Mouse (Mus musculus): Measurements from ENCODE around the gene Sec61b.

The Sec61b gene

DNA sequence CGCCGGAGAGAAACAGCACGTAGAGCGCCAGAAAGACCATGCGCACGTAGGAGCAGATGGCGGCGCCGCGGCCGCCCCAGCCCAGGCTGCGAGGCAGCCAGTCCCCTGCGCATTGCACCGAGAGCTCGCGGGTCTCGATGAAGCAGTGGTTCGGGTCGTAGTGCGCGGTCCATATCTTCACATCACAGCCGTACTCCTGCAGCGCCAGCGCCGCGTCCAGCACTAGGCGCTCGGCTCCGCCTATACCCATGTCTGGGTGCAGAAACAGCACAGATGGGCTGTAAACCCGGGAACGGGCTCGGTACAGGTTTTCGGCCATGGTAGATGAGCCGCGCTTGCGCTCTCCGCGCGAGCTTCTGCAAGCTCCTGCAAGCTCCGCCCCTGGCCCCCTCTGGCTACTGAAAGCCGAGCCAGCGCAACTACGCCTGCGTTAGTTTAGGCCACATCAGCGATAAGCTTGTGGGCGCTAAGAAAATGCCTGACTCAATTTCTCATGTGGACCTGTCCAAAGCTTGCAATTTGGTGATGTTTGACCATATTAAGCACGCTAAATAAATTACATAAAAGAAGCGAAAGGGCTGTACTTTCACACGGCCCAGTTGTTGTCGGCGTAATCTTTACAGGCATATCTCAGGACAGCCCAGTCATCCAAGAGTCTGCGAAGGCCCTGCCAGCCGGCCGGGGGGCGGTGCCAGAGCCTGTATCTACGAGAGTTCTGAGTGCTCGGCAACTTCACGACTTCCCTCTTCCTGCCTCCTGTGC lies at the start of gene Sec61b, which contains the start of gene Alg2:
Sec61b (plus strand) TSS at position 691 of the 762 bp plus-strand sequence.
Alg2 (minus strand) TSS at position 366 of the 762 bp plus-strand sequence.
- DNase-seq (ENCODE audit: extremely low spot score, low read depth, low spot score), result peak; percentile 99

DNA sequence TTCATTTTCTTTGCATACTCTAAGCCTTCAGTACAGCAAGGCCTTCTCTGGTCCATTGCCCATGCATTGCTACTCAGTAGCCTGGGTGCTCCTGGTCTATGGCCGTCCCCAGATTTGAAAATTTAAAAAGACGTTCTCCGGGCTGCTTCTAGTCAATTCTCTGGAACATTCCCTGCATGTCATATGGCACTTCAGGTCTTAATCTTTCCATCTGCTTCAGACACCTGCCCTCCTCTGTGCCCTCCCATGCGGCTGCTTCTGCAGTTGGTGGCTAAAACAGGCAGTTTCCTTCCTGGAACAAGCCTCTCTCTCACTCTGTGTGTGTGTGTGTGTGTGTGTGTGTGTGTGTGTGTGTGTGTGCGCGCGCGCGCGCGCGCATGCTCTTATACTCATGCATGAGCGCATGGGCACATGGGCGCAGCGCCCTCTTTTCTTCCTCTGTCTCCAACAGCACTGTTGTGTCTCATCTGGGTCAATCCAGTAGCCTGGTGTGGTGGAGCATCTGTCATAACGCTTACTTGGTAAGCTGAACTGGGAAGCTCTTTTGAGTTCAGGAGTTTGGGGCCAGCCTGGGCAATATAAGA lies 49.1 kb upstream of the Sec61b start:
- DNase-seq (ENCODE audit: extremely low spot score, low read depth, low spot score), result no peak

DNA sequence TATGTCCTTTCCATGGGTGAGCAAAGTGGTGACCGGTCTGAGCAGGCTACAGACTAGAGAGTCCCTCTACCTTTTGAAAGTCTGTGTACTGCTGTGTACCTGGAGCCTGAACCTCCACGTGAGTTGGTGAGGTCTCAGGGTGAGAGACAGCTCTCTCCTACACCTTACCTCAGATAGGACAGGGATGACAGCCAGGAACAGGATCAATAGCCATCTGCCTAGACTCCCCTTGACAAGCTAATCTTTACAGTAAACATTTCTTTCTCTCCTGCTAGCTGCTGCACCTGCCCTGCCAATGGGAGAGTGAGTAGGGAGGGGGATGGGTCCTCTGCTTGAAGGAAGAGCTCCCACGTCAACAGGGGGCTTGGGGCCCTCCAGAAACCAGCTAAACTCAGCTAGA lies 46.9 kb upstream of the Sec61b start:
- no peak for DNase-seq (ENCODE audit: extremely low spot score, low read depth, low spot score)

- DNase-seq (ENCODE audit: extremely low spot score, low read depth, low spot score), result no peak
Observed at GRCm38 (mm10) chr4:47430557-47430956, 43.9 kb upstream of the Sec61b start.

DNA sequence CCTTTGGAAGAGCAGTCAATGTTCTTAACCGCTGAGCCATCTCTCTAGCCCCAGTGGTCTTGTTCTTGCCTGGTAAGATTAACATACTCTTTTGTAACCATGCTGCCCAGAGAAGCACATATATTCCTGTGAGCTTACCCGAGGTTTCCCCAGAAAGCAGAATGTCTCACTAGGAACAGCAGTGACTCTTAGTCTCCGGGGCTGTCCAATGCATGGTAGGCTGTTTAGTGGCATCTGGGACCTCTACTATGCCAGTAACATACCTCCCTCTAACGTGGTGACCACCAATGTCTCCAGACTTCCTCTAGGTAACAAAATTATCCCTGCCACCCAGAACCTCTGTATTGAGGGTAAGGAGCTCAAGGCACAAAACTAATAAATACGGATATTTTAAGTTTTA lies 43.4 kb upstream of the Sec61b start:
- no peak for DNase-seq (ENCODE audit: extremely low spot score, low read depth, low spot score)

DNA sequence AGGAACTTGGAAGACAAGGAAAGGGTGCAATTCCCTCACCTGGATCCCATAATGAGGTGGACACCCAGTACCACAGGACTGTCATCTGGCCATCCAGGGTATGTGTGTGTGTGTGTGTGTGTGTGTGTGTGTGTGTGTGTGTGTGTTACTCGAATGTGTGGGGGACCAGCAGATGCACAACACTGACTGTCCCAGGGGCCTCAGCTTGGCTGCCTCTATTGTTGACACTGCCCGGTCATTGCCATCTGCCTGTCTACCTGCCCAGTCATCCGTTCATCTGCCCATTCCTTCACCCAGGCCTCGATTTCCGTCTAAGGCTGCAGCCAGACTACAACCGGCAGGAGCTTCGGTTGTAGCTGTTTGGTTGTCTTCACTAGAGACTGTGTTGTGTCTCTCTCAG lies 41.7 kb upstream of the Sec61b start:
- DNase-seq (ENCODE audit: extremely low spot score, low read depth, low spot score), result no peak

DNA sequence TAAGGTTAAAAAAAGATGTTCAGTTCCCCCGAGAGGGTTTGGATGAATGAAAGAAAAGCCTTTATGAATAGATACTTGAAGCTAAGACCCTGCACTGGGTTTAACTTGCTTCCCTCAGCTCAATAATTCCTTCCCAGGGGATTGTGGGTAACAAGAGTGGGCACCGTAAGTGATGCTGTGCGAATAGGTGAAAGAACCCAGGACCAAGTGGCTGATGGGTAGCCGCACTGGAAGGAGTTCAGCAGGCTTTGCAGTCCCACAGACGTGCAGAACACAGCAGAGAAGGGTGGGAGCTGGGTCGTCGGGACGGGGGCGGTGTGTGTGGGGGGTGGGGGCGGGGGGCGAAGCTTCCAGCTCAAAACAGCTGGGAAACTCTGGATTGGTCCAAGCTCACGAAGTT lies 39.3 kb upstream of the Sec61b start:
- DNase-seq (ENCODE audit: extremely low spot score, low read depth, low spot score), result no peak

GRCm38 (mm10) chr4:47435566-47436360 lies 38.7 kb upstream of the Sec61b start:
- DNase-seq (ENCODE audit: extremely low spot score, low read depth, low spot score), result no peak

DNA sequence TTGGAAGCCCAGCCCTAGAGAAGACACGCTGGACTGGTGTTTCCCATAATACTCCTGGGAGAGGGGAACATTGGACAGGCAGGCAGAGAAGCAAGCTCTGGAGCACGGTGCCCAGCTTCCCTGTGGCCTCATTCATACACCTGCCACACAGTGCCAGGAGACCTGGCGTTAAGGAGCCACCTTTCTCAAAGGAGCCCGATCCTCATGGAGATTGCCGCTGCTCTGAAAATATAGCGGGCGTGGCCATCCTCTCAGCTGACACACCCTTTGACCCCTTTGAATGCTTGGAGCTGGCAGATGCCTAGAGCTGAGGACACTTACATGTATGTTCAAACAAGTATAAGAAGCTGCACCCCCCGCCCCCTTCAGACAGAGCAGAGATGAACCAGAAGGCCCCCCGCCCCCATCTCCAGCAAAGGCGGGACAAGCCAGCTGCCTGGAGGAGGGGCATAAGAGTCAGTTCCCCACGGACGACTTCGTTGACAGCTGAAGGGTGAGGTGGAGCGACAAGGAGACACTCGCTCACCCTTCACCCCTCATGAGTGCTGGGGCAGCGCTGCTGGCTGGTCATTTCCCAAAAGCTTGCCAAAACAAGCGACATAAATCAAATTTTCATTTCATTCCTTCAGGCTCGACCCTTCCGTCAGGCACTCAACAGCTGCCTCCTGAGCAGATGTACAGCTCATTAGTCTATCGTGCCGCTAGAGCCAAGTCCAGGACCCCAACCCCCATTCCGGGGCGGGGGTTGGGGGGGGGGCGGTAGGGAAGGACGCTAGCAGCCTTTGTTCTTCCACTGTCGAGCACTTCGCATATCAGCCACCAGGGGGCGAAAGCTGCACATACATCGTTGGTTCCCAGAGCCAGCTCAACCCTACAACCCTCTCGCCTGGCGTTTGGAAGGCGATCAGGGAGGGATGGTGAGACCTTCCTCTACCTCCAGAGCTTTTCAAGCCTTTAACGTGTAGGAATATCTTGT lies 36.8 kb upstream of the Sec61b start:
- DNase-seq (ENCODE audit: extremely low spot score, low read depth, low spot score), result peak; percentile 92

- no peak for DNase-seq (ENCODE audit: extremely low spot score, low read depth, low spot score)
Observed at GRCm38 (mm10) chr4:47438956-47439355, 35.5 kb upstream of the Sec61b start.

- DNase-seq (ENCODE audit: extremely low spot score, low read depth, low spot score), result no peak
Observed at GRCm38 (mm10) chr4:47440951-47441350, 33.5 kb upstream of the Sec61b start.

GRCm38 (mm10) chr4:47448526-47448925 lies 25.9 kb upstream of the Sec61b start:
- DNase-seq (ENCODE audit: extremely low spot score, low read depth, low spot score), result no peak

DNA sequence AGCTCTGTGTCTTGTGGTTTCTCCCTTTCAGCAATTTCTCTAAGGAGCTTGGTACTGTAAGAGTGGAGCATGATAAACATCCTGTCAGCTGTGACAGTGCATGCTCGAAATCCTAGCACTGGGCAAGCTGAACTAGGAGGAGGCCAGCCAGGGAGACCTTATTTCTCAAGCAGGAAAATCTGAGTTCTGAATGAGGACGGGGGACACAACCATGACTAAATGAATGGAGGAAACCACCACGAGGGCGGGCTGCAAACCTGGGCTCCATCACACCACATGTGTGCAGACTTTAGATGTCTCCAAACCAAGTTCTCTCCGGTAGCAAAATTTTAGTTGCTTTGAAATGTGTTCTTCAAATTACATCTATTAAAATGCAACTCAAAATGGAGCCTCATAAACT lies 25.3 kb upstream of the Sec61b start:
- no peak for DNase-seq (ENCODE audit: extremely low spot score, low read depth, low spot score)

DNA sequence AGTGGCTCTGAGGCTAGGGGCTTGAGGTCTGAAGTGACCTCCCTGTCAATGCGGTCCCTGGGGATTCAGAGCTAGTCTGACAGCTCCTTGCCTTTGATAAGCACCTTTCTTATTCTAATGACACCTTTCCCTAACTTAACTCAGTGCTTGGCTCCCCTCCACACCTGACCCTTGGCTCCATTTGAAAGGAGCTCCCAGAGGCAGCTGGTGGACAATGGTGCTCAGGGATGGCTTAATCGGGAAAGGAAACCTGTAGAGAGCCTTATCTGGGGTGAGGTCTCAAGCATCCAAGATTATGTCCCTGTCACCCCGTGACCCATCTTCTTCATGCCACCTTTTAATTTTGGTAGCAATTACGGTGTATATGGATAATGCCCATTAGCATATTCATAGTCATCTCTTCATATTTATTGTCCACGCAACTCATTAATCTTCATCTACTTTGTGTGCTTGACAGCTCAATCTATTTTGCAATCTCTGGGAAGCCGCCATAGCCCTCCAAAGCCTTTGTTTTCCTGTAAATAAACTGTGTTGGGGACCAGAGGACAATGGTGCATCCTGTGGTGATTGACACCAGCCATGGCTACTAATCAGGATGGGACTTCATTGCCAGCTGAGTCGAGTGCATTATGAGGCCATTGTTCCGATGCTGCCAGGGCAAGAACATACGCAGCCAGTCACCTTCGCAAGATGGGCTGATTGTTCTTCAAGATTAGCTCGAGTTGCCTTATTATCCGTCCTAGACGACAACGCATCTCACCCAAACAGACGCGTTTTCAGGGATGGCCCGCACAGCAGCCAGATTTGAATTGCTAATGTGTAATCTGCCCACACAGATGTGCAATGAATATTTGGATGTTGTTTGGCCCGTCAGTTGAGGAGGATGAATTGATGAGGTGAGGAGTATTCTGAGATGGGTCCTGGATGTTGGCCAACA lies 24.6 kb upstream of the Sec61b start:
- no peak for DNase-seq (ENCODE audit: extremely low spot score, low read depth, low spot score)

DNA sequence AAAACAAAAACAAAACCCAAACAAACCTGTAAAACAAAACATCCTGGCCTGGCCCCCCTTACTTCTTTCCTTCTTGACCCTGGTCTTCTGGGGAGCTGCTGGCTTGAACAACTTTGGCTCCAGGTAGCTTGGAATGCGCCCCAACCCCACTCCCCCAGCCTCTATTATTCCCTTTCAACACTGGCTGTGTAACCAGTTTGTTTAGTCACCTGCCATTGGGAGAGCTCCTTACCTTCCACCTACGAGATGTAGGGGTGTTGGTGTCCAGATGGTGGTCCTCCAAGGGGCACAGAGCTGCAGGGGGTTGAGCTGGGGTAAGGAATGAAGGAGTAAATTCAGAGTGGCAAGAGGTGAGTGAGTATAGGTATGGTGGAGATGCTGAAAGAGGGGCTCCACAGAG lies 7.3 kb upstream of the Sec61b start:
- no peak for DNase-seq (ENCODE audit: extremely low spot score, low read depth, low spot score)

DNA sequence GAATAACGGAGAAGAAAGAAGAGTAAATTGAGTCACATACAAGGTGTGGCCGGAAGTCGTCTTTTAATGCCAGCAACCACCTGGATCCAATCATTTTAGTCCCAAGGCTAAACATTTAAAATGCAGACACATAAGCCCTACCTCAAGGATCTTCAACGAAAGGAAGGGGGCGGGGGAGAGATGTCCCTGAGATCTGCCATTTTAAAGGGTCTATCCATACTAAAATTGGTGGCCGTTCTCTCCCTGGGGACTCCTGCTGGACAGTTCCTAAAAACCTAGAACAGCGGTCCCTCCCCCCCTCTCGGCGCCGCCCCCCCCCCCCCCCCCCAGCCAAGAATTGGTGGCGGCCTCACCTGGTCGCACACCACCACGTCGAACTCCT lies 881 bp upstream of the Sec61b start:
- no peak for DNase-seq (ENCODE audit: extremely low spot score, low read depth, low spot score)

DNA sequence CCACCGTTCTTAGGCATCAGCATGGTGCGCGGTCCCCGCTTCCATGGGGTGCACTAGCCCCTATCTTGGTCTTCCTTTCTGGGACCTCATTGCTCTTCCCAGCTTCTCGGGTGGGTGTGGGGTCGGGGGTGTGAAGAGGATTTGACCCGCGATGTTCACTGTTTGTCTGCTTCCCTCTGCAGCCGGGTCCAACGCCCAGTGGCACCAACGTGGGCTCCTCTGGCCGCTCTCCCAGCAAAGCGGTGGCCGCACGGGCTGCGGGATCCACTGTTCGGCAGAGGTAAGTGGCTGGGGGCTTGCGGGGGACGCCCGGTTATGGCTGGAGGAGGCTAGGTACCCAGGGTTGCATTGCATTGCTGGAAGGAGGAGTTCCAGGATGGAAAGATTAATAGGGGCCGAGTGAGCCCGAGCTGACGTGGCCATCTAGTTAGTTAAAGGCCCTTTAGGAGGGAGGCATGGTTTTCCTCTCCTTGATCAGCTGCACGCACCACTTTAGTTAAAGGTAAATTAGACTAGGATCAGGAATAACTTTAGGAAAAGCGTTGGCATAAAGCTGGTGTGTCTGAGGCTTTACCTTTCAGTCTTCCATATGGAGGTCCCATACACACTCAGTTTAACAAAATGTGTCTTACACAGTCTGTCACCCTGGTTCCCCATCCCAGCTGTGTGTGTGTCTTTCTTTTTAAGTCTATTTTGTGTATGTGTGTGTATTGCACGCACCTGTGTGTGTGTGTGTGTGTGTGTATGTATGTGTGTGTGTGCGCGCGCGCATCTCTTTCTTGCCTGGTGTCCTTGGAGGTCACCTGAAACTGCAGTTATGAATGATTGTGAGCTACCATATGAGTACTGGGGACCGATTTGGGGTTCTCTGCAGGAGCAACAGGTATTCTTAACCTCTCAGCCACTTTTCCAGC lies 529 bp downstream of the Sec61b start:
- DNase-seq (ENCODE audit: extremely low spot score, low read depth, low spot score), result no peak

- DNase-seq (ENCODE audit: extremely low spot score, low read depth, low spot score), result no peak
Observed at GRCm38 (mm10) chr4:47477539-47477938, 3.1 kb downstream of the Sec61b start.

DNA sequence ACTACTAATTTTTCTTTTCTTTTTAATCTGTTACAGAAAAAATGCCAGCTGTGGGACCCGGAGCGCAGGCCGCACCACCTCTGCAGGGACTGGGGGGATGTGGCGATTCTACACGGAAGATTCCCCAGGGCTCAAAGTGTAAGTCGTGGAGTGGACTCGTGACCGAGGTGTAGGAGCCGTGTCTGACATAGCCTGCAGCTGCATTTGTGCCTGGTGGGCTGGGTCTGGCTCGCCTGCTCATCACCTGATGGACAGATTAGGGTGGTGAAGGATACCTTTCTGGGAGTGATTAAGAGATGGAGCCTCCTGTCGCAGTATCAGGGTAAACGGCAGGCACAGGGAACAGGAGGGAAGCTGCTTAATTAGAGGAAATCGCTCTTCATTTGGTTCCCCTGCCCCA lies 5.6 kb downstream of the Sec61b start:
- no peak for DNase-seq (ENCODE audit: extremely low spot score, low read depth, low spot score)
